Mouse (Mus musculus): ENCODE measurements around the gene Klhl26. TPM values are rescaled to one million over a fixed set of nuclear protein-coding genes. Genes with fewer than 3 reads are reported as not detected.
A peak's percentile ranks its signal among the peaks of the same experiment; 100 is the strongest.

Klhl26 gene
- polyA plus RNA-seq, 1 experiment from 2014 or later = 33.6 TPM

DNA sequence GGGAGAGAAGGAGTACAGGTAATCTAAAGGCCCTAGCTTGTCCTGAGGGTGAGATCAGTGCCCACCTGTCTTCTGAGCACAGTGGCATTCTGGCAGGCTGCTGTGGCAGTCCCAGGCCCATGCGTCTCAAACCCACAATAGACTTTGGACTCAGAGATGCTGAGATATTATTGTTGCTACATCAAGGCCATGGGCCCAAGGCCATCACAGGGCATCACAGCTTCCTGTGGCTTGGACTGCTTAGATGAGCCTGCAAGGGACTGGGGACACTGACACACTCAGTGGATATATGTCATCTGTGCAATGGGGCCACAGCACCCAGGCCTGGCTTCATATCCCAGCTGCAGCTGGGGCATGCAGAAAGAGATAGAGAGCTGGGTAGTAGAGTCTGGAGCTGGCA is 19.8 kb downstream of the Klhl26 start:
- 90% methylated on average over 1 of the region's 1 CpGs for WGBS
- Histone ChIP-seq H3K27ac (replicated peaks) (no peak overlapping the region), H3K9ac (no peak overlapping the region), H3K9me3 (no peaks in the 10 kb centered on the region), H3K36me3 (peaks cover 6% of the 10 kb centered on the region), H3K27me3 (no peaks in the 10 kb centered on the region), H3K4me2 (no peak overlapping the region), H3K4me3 (no peak overlapping the region), H3K4me1 (replicated peaks) (no peaks in the 10 kb centered on the region)
- ATAC-seq (ENCODE audit: low FRiP score, low read depth) = no peak

DNA sequence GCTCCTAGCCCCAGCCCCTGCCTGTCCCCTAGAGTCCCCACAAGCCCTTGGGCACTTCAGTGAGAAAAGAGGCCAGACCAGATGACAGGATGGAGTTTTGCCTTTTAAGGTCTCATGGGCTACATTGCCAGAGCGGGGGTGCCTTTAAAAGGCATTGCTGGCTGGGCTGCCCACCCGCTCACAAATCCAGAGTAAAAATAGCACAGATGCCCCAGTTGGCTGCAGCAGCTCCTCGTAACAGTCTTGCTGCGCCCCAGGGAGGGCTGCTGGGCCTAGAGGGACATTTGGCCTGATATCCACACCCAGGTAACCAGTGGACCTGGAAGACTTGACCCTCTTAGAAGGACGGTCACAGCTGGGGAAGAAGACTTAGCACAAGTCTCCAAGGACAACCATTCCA is 22.9 kb downstream of the Klhl26 start:
- Histone ChIP-seq H3K27me3 (no peaks in the 10 kb centered on the region), H3K4me1 (replicated peaks) (no peaks in the 10 kb centered on the region), H3K9ac (no peak overlapping the region), H3K4me2 (no peak overlapping the region), H3K36me3 (peaks cover 23% of the 10 kb centered on the region), H3K9me3 (no peaks in the 10 kb centered on the region), H3K4me3 (no peak overlapping the region), H3K27ac (replicated peaks) (no peak overlapping the region)
- 90% methylated on average over 5 of the region's 5 CpGs for WGBS
- no peak for ATAC-seq (ENCODE audit: low FRiP score, low read depth)

- H3K9me3 ChIP-seq = no peaks in the 10 kb centered on the region
- H3K9ac ChIP-seq = no peak overlapping the region
- no peak overlapping the region for H3K4me3 ChIP-seq
- H3K4me1 ChIP-seq (replicated peaks) = peaks cover 11% of the 10 kb centered on the region; the same call in 1 of the 2 replicates
- no peak overlapping the region for H3K4me2 ChIP-seq
- no peak for ATAC-seq (ENCODE audit: low FRiP score, low read depth)
- no peak overlapping the region for H3K27ac ChIP-seq (replicated peaks)
- H3K27me3 ChIP-seq = no peaks in the 10 kb centered on the region
- peaks cover 23% of the 10 kb centered on the region for H3K36me3 ChIP-seq
- WGBS = 65% methylated on average over 52 of the region's 52 CpGs
Measured at GRCm38 (mm10) chr8:70452196-70452966, 24.4 kb downstream of the Klhl26 start.

GRCm38 (mm10) chr8:70447639-70448420 is 28.9 kb downstream of the Klhl26 start:
- WGBS = 66% methylated on average over 19 of the region's 19 CpGs
- no peaks in the 10 kb centered on the region for H3K9me3 ChIP-seq
- H3K9ac ChIP-seq = no peak overlapping the region
- H3K4me1 ChIP-seq (replicated peaks) = peaks cover 11% of the 10 kb centered on the region; the same call in 1 of the 2 replicates
- no peak overlapping the region for H3K4me3 ChIP-seq
- H3K27ac ChIP-seq (replicated peaks) = peak overlapping the region; percentile 72
- H3K27me3 ChIP-seq = no peaks in the 10 kb centered on the region
- peaks cover 23% of the 10 kb centered on the region for H3K36me3 ChIP-seq
- no peak overlapping the region for H3K4me2 ChIP-seq
- peak; percentile 86 for ATAC-seq (ENCODE audit: low FRiP score, low read depth)

DNA sequence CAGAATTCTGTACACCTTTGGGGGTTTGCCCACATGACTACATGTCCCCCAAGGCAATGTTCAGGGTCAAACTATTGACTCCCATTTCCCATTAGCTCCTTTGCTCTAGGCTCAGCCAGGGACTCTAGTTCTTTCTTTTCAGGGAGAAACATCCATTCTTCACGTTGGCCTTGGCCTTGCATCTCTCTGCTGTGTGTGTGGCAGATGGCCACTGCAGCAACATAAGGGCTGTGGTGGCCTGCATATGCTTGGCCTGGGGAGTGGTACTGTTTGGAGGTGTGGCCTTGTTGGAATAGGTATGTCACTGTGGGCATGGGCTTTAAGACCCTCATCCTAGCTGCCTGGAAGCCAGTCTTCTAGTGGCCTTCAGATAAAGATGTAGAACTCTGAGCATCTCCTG is 30.8 kb downstream of the Klhl26 start:
- H3K4me2 ChIP-seq = no peak overlapping the region
- H3K9ac ChIP-seq = no peak overlapping the region
- H3K27me3 ChIP-seq = no peaks in the 10 kb centered on the region
- no peak overlapping the region for H3K4me3 ChIP-seq
- no peak for ATAC-seq (ENCODE audit: low FRiP score, low read depth)
- 45% methylated on average over 1 of the region's 1 CpGs for WGBS
- H3K27ac ChIP-seq (replicated peaks) = no peak overlapping the region
- peaks cover 6% of the 10 kb centered on the region; the same call in 1 of the 2 replicates for H3K36me3 ChIP-seq
- H3K4me1 ChIP-seq (replicated peaks) = peaks cover 11% of the 10 kb centered on the region; the same call in 1 of the 2 replicates
- no peaks in the 10 kb centered on the region for H3K9me3 ChIP-seq

GRCm38 (mm10) chr8:70443326-70443725 is 33.4 kb downstream of the Klhl26 start:
- no peak for ATAC-seq (ENCODE audit: low FRiP score, low read depth)
- H3K27ac ChIP-seq (replicated peaks) = no peak overlapping the region
- no peaks in the 10 kb centered on the region for H3K27me3 ChIP-seq
- H3K9me3 ChIP-seq = no peaks in the 10 kb centered on the region
- H3K4me3 ChIP-seq = no peak overlapping the region
- peaks cover 18% of the 10 kb centered on the region for H3K4me1 ChIP-seq (replicated peaks)
- H3K9ac ChIP-seq = no peak overlapping the region
- 85% methylated on average over 4 of the region's 4 CpGs for WGBS
- H3K36me3 ChIP-seq = no peaks in the 10 kb centered on the region
- H3K4me2 ChIP-seq = no peak overlapping the region

DNA sequence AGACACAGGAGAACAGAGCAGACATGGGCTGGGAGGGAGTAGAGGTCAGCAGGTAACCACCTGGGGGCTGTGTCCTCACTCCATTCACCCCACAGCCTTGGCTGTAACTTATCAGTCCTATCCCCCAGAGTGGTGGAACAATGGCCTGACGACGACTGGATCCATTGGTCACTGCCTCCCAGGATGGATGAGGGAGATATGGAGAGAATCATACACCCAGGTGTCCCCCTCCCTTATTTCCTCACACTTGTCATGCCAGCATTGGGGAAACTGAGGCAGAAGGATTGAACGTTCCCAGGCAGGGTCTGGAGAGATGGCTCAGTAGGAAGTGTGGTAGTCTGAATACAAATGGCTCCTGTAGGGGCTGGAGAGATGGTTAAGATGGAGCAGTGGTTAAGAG is 35.2 kb downstream of the Klhl26 start:
- Histone ChIP-seq H3K36me3 (no peaks in the 10 kb centered on the region), H3K27me3 (no peaks in the 10 kb centered on the region), H3K27ac (replicated peaks) (no peak overlapping the region), H3K4me3 (no peak overlapping the region), H3K9me3 (no peaks in the 10 kb centered on the region), H3K4me1 (replicated peaks) (peaks cover 28% of the 10 kb centered on the region), H3K9ac (no peak overlapping the region), H3K4me2 (no peak overlapping the region)
- 73% methylated on average over 3 of the region's 3 CpGs for WGBS
- no peak for ATAC-seq (ENCODE audit: low FRiP score, low read depth)

GRCm38 (mm10) chr8:70440246-70440645 is 36.5 kb downstream of the Klhl26 start:
- H3K27me3 ChIP-seq = no peaks in the 10 kb centered on the region
- no peaks in the 10 kb centered on the region for H3K9me3 ChIP-seq
- H3K27ac ChIP-seq (replicated peaks) = peak overlapping the region; percentile 89; the same call in 1 of the 2 replicates
- peak overlapping the region; percentile 80 for H3K4me3 ChIP-seq
- H3K36me3 ChIP-seq = no peaks in the 10 kb centered on the region
- WGBS = 42% methylated on average over 3 of the region's 3 CpGs
- H3K9ac ChIP-seq = peak overlapping the region; percentile 44; the same call in 1 of the 2 replicates
- peaks cover 28% of the 10 kb centered on the region for H3K4me1 ChIP-seq (replicated peaks)
- peak overlapping the region; percentile 64 for H3K4me2 ChIP-seq
- ATAC-seq (ENCODE audit: low FRiP score, low read depth) = no peak

DNA sequence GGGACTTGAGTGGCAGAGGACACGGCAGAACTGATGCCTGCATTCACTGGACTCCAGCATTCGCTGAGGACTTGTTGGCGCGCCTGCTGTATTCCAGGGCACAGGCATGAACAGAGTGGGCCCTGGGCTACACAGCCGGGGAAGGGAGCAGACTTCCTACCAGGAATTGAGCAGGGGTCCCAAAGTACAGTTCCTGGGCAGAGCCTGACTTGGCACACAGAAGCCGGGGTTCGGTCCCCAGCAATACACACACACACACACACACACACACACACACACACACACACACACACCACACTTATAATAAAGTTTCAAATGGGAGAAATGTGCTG is 37.0 kb downstream of the Klhl26 start:
- H3K9me3 ChIP-seq = no peaks in the 10 kb centered on the region
- peak; percentile 80; the same call in 1 of the 2 replicates for ATAC-seq (ENCODE audit: low FRiP score, low read depth)
- H3K4me3 ChIP-seq = peak overlapping the region; percentile 80
- H3K9ac ChIP-seq = peak overlapping the region; percentile 44
- H3K27me3 ChIP-seq = no peaks in the 10 kb centered on the region
- peak overlapping the region; percentile 64 for H3K4me2 ChIP-seq
- H3K4me1 ChIP-seq (replicated peaks) = peaks cover 28% of the 10 kb centered on the region
- H3K27ac ChIP-seq (replicated peaks) = peak overlapping the region; percentile 89
- H3K36me3 ChIP-seq = no peaks in the 10 kb centered on the region
- 0% methylated on average over 5 of the region's 7 CpGs for WGBS

DNA sequence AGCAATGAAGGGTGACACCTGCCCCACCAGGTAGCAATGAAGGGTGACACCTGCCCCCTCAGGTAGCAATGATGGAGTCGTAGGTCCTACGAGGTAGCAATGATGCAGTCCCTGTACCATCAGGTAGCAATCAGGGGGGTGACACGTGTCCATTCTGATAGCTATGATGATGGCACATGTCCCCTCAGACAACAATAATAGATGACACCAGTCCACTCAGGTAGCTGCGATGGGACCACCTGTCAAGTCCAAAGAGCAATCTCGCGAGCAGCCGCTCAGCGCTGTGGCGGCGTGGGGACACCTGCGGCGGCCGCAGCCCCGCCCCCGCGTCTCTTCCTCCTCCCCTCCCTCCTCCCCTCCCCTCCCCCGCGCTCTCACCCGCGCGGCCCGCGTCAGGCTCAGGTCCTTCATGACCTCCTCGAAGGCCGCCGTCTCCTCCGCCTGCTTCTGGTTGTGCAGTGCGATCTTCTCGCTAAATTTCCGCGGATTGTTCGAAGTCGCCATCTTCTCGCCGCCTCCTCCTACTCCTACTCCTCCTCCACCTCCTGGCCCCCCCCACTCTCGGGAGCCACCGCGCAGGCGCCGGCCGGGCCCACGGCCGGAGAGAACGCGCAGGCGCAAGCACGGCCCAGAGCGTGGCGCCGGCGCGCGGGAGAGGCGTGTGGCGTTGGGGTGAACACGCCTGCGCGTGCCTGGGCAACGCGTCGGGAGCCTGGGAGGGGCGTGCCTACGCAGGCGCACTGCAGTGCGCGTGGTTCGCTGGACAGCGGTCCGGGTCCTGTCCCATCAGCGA is 37.5 kb downstream of the Klhl26 start, which contains the start of gene Crtc1:
TSS of gene Crtc1 (minus strand) at position 525 of the 793 bp plus-strand sequence.
- H3K36me3 ChIP-seq = no peaks in the 10 kb centered on the region
- H3K4me1 ChIP-seq (replicated peaks) = peaks cover 28% of the 10 kb centered on the region
- peak within 1 kb of the TSS; percentile 89 for H3K27ac ChIP-seq (replicated peaks)
- WGBS = under 1% methylated on average over 69 of the region's 70 CpGs
- no peaks in the 10 kb centered on the region for H3K27me3 ChIP-seq
- H3K4me3 ChIP-seq = peak within 1 kb of the TSS; percentile 80
- peak; percentile 98 for ATAC-seq (ENCODE audit: low FRiP score, low read depth)
- peak within 1 kb of the TSS; percentile 93 for H3K4me2 ChIP-seq
- H3K9me3 ChIP-seq = no peaks in the 10 kb centered on the region
- peak within 1 kb of the TSS; percentile 71 for H3K9ac ChIP-seq

DNA sequence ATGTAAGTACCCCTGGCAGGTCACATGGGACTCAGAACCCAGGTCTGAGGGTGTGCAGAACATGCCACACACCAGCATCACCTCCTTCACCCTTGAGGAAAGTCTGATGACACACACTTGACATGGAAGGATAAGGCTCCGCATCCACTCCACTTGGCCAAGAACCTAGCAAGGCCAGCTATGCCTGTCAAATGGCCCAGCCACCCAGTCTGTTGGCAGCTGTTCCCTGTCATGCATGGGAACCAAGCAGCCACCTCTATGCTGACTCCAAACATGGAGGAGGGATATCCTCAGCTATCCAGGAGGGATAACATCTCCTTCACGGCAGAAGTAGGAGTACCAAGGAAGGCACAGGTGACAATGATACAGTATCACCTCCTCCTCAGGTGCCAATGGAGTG is 38.3 kb downstream of the Klhl26 start:
- WGBS = 91% methylated on average over 2 of the region's 2 CpGs
- Histone ChIP-seq H3K27ac (replicated peaks) (no peak overlapping the region), H3K27me3 (no peaks in the 10 kb centered on the region), H3K36me3 (no peaks in the 10 kb centered on the region), H3K9ac (peak overlapping the region; percentile 71), H3K4me1 (replicated peaks) (peaks cover 28% of the 10 kb centered on the region), H3K4me2 (peak overlapping the region; percentile 93), H3K9me3 (no peaks in the 10 kb centered on the region), H3K4me3 (peak overlapping the region; percentile 80)
- no peak for ATAC-seq (ENCODE audit: low FRiP score, low read depth)

Measured in hindbrain, embryonic 15.5 days (tissue).